Mouse (Mus musculus) G1E (cell line): ENCODE measurements around the gene Donson. TPM values are rescaled to one million over a fixed set of nuclear protein-coding genes. Genes with fewer than 3 reads are reported as not detected.

Source experiments
- ATAC-seq: 2 replicates; pipeline ENCODE4 v1.8.0; 2016; ENCODE audit warnings: mild to moderate bottlenecking; ENCODE audit not compliant: insufficient number of reproducible peaks, poor library complexity, low FRiP score, severe bottlenecking; ENCODE audit errors: extremely low read depth
- DNase-seq: peaks from one replicate; pipeline ENCODE4 v3.0.0; 2012; ENCODE audit warnings: low spot score
- H3K27me3 ChIP-seq: 2 replicates; pipeline ENCODE4 v1.6.1; 2012; ENCODE audit warnings: mild to moderate bottlenecking, low read length, inconsistent platforms; ENCODE audit not compliant: insufficient read depth
- H3K36me3 ChIP-seq: replicated peaks from 2 replicates; pipeline ENCODE3; 2012; ENCODE audit warnings: mild to moderate bottlenecking, inconsistent platforms
- H3K4me1 ChIP-seq: 2 replicates; pipeline ENCODE4 v1.6.1; 2012; ENCODE audit warnings: low read depth, low read length, inconsistent platforms, mixed read lengths; ENCODE audit not compliant: insufficient read depth
- H3K4me3 ChIP-seq: 2 replicates; pipeline ENCODE4 v1.5.1; 2012; ENCODE audit warnings: low read depth, mild to moderate bottlenecking, inconsistent platforms, low read length, moderate library complexity, mixed read lengths
- H3K9me3 ChIP-seq: replicated peaks from 2 replicates; pipeline ENCODE4 v1.6.1; 2012; ENCODE audit warnings: inconsistent platforms
- CTCF ChIP-seq: IDR thresholded peaks from 2 replicates; pipeline ENCODE4 v1.5.1; 2012; ENCODE audit warnings: low read depth, low read length, inconsistent platforms, mixed read lengths
- GATA1 ChIP-seq: IDR thresholded peaks from 2 replicates; pipeline ENCODE4 v1.6.1; 2012; ENCODE audit warnings: borderline replicate concordance, low read length, inconsistent platforms, mixed read lengths
- GATA2 ChIP-seq: IDR thresholded peaks from 2 replicates; pipeline ENCODE4 v1.6.1; 2012; ENCODE audit warnings: low read depth, low read length, inconsistent platforms, borderline replicate concordance
- POLR2AphosphoS5 ChIP-seq: IDR thresholded peaks from 2 replicates; pipeline ENCODE4 v1.6.1; 2012; ENCODE audit warnings: low read depth, low read length, inconsistent platforms; ENCODE audit not compliant: insufficient replicate concordance
- TAL1 ChIP-seq: conservative IDR thresholded peaks from 2 replicates; pipeline ENCODE4 v1.6.1; 2012; ENCODE audit warnings: low read depth, low read length, inconsistent platforms, mixed read lengths
- polyA plus RNA-seq: library from polyadenylated mRNA; stranded (reverse); fragments of >175 nt; gene quantifications from 2 replicates; pipeline ENCODE4 v1.2.3, GENCODE M21; 2012
- total RNA-seq, 2 experiments: library from RNA; stranded (forward) in 1 of 2; stranded (reverse) in 1 of 2; fragments of 200-1000 nt in 1 of 2; fragments of >200 nt in 1 of 2; fragmentation: Nextera tagmentation in 1 of 2; gene quantifications; 2 replicates each; pipeline ENCODE4 v1.2.3; 2014 to 2017

Gene Donson
- total and polyA plus RNA-seq, 3 experiments, result 18.9 to 80.4 (median 37.6) TPM

- TF ChIP-seq TAL1, result no peak
- TF ChIP-seq GATA1, result no peak
- TF ChIP-seq GATA2, result no peak
- no peak for TF ChIP-seq POLR2AphosphoS5
- no peak for TF ChIP-seq CTCF
- Histone ChIP-seq H3K36me3 (peaks cover 98% of the 10 kb centered on the region), H3K4me1 (peaks cover 39% of the 10 kb centered on the region), H3K4me3 (no peak overlapping the region), H3K9me3 (peaks cover 32% of the 10 kb centered on the region), H3K27me3 (no peaks in the 10 kb centered on the region; the same call in 1 of the 2 replicates)
- ATAC-seq (no peak), DNase-seq (no peak)
These were observed 30.1 kb downstream of the Donson start for GRCm38 (mm10) chr16:91658471-91658870.

GRCm38 (mm10) chr16:91657285-91657684 lies 31.3 kb downstream of the Donson start:
- TF ChIP-seq GATA2, result no peak
- TF ChIP-seq POLR2AphosphoS5, result no peak
- TF ChIP-seq GATA1, result no peak
- TF ChIP-seq TAL1, result no peak
- TF ChIP-seq CTCF, result no peak
- no peaks in the 10 kb centered on the region; the same call in 1 of the 2 replicates for H3K27me3 ChIP-seq
- no peak overlapping the region for H3K4me3 ChIP-seq
- ATAC-seq (no peak), DNase-seq (no peak)
- peaks cover 93% of the 10 kb centered on the region for H3K36me3 ChIP-seq
- peaks cover 44% of the 10 kb centered on the region for H3K4me1 ChIP-seq
- H3K9me3 ChIP-seq, result peaks cover 32% of the 10 kb centered on the region

- DNase-seq (no peak), ATAC-seq (no peak)
- peaks cover 89% of the 10 kb centered on the region for H3K36me3 ChIP-seq
- H3K4me3 ChIP-seq, result no peak overlapping the region; the same call in 1 of the 2 replicates
- peaks cover 32% of the 10 kb centered on the region for H3K9me3 ChIP-seq
- no peak for TF ChIP-seq CTCF
- no peak for TF ChIP-seq GATA2
- no peak for TF ChIP-seq POLR2AphosphoS5
- no peak for TF ChIP-seq GATA1
- TF ChIP-seq TAL1, result no peak
- no peaks in the 10 kb centered on the region; the same call in 1 of the 2 replicates for H3K27me3 ChIP-seq
- peaks cover 51% of the 10 kb centered on the region for H3K4me1 ChIP-seq
These were observed 33.3 kb downstream of the Donson start for GRCm38 (mm10) chr16:91655285-91655684.

GRCm38 (mm10) chr16:91652191-91652590 lies 36.4 kb downstream of the Donson start:
- ATAC-seq, result no peak
- Histone ChIP-seq H3K27me3 (no peaks in the 10 kb centered on the region; the same call in 1 of the 2 replicates), H3K9me3 (peaks cover 9% of the 10 kb centered on the region), H3K4me1 (peaks cover 38% of the 10 kb centered on the region), H3K4me3 (peak overlapping the region; percentile 44; the same call in 1 of the 2 replicates), H3K36me3 (peaks cover 58% of the 10 kb centered on the region)
- no peak for DNase-seq
- TF ChIP-seq POLR2AphosphoS5 (no peak), TAL1 (no peak), GATA1 (no peak), CTCF (no peak), GATA2 (no peak)

GRCm38 (mm10) chr16:91649781-91650180 lies 38.8 kb downstream of the Donson start:
- DNase-seq (no peak), ATAC-seq (no peak)
- Histone ChIP-seq H3K36me3 (peaks cover 36% of the 10 kb centered on the region), H3K4me1 (peaks cover 33% of the 10 kb centered on the region), H3K4me3 (peak overlapping the region; percentile 44; the same call in 1 of the 2 replicates), H3K27me3 (no peaks in the 10 kb centered on the region), H3K9me3 (no peaks in the 10 kb centered on the region)
- TF ChIP-seq TAL1, result no peak
- no peak for TF ChIP-seq POLR2AphosphoS5
- TF ChIP-seq GATA1, result no peak
- no peak for TF ChIP-seq CTCF
- TF ChIP-seq GATA2, result no peak

GRCm38 (mm10) chr16:91649246-91649645 lies 39.3 kb downstream of the Donson start:
- ATAC-seq (no peak), DNase-seq (no peak)
- Histone ChIP-seq H3K9me3 (no peaks in the 10 kb centered on the region), H3K4me3 (peak overlapping the region; percentile 83), H3K27me3 (no peaks in the 10 kb centered on the region), H3K4me1 (peaks cover 38% of the 10 kb centered on the region), H3K36me3 (peaks cover 35% of the 10 kb centered on the region)
- TF ChIP-seq POLR2AphosphoS5 (no peak), GATA1 (no peak), CTCF (no peak), GATA2 (no peak), TAL1 (no peak)

GRCm38 (mm10) chr16:91648220-91648550 lies 40.4 kb downstream of the Donson start:
- peaks cover 37% of the 10 kb centered on the region for H3K4me1 ChIP-seq
- peak overlapping the region; percentile 83 for H3K4me3 ChIP-seq
- peak; percentile 58 for DNase-seq
- no peaks in the 10 kb centered on the region for H3K27me3 ChIP-seq
- no peak for TF ChIP-seq TAL1
- TF ChIP-seq CTCF, result no peak
- TF ChIP-seq POLR2AphosphoS5, result no peak
- no peak for TF ChIP-seq GATA1
- no peak for TF ChIP-seq GATA2
- peaks cover 33% of the 10 kb centered on the region for H3K36me3 ChIP-seq
- ATAC-seq, result no peak
- no peaks in the 10 kb centered on the region for H3K9me3 ChIP-seq
